Mouse (Mus musculus): Measurements from ENCODE around the gene Ago1.

The Ago1 gene

DNA sequence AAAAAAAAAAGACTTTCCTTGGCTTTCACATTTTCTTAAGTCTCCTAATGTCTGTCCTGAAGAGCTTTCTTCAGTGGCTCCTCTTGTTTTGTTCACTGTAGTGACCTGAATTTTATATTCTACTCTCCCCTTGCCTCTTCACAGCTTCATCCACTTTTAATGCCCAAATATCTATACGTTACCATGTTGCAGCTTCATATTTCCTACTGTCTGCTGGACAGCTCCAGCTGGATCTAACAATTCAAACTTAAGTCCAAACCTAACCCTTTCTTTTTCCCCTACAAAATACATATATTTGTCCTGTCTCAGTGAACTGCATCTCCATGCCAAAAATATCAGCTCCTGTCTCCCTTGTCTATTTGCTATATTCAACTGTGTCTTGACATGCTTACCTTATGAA, 951 bp upstream of the Ago1 start:
- DNase-seq, result no peak

- no peak for DNase-seq
Measured at GRCm38 (mm10) chr4:126468925-126469324, 542 bp upstream of the Ago1 start.

DNA sequence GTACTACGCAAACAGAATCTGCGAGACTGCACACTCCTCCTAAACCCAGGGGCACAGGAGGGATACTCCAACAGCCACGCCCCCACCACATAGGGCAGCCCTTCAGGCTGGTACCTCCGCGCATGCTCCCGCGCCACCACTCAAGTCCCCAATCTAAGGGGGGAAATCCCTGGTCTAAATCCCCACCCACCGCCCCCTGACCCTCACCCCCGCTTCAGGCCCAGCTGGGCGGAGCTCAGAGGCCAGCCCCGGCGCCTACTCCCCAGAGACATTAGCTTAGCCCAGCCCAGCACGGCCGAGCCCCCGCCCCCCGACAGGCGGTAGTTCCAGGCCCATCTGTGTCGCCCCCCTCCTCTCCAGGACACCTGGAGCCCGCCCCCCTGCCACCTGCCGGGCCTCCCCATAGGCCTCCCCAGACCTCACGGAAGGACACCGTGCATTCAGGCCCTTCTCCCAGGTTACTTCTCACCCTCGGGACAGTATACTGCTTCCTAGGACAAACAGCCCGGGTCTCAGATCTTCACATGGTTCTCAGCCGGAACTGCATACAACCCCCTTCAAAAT, 580 bp downstream of the Ago1 start:
- DNase-seq, result peak; percentile 56

DNA sequence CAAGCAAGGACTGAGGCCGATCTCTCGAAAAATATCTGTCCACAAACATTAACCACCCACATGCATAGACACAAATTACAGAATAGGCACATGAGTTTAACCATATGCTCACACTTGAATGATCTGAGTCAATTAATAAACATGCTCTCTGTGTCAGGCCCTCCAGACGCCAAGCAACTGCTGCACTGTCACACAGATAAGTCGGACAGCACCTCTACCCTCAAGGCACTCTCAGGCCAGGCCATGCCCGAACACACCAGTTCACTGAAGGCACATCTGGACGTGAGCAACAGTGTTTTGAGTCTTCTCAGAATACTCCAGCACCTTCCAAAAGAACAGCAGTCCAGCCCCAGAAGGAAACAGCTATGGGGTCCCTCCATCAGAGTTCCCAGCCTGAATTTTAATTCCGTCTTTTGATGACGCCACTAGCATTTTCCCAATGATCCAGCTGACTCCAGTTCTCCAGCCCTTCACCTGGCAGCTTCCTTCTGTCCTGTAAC, 2.1 kb downstream of the Ago1 start:
- DNase-seq, result no peak

- DNase-seq, result peak; percentile 7
Measured at GRCm38 (mm10) chr4:126465843-126466242, 2.5 kb downstream of the Ago1 start.

GRCm38 (mm10) chr4:126464892-126465235, 3.5 kb downstream of the Ago1 start:
- DNase-seq, result no peak

GRCm38 (mm10) chr4:126464189-126464891, 4.0 kb downstream of the Ago1 start:
- no peak for DNase-seq

- no peak for DNase-seq
Measured at GRCm38 (mm10) chr4:126455441-126455840, 12.9 kb downstream of the Ago1 start.

GRCm38 (mm10) chr4:126454547-126455254, 13.7 kb downstream of the Ago1 start:
- no peak for DNase-seq

GRCm38 (mm10) chr4:126450268-126450667, 18.1 kb downstream of the Ago1 start:
- no peak for DNase-seq

DNA sequence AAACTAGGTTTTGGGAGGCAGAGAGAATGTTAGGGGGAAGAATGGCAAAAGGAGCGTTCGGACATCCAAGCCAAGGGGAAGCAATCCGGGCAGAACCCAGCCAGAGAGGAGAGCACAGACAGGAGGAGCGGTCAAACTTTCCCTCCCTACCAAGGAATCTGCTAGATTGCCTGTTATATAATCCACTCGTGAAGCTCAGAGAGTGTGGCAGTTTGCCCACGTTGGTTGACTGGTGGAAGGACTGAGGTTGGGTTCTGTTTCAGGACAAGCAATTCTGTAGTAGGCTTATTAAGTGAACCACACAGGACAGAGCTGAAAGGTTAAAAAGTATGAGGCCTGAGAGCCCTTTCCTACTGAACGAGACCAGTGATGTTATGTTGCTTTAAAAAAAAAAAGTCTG, 21.3 kb downstream of the Ago1 start:
- DNase-seq, result no peak

GRCm38 (mm10) chr4:126444528-126444927, 23.9 kb downstream of the Ago1 start:
- DNase-seq, result no peak

GRCm38 (mm10) chr4:126438261-126438660, 30.1 kb downstream of the Ago1 start:
- no peak for DNase-seq

- DNase-seq, result peak; percentile 53
Measured at GRCm38 (mm10) chr4:126436268-126436667, 32.1 kb downstream of the Ago1 start.

DNA sequence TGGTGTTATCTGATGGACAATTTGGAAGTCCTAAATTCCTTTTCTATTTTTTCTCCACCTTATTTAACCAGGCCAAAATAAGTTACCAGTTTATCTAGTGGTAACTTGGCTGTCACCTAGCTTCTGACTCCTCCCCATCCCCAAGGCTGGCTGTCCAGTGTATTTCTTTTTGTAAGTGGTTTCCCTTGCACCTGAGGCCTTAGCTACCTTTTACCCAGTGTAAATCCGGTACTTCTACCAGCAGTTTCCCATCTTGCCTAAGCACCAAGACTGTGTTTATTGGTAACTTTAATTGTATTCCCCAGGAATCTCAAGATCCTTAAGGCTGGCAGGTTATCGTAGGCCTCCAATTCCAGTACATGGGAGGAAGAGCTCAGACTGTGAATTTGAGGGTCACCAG, 34.3 kb downstream of the Ago1 start:
- DNase-seq, result no peak

DNA sequence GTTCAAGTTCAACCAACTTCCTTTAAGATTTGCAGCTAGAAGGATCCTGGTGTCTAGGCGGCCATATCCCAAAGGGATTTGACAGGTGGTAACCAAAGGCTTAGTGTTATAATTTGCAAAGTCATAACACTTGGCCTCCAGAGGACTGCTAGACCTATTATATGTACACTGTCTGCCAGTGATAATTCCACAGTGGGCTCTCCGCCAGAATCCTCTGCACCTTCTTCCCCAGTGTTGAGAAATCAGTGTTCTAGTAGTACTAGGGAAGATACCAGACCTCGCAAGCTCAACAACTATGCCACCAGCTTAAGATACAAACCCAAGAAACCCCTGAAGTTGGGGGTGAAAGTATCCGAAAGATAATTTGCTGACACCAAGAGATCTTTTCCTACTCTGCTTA, 35.2 kb downstream of the Ago1 start:
- DNase-seq, result no peak

- no peak for DNase-seq
Measured at GRCm38 (mm10) chr4:126431746-126432145, 36.6 kb downstream of the Ago1 start.

DNA sequence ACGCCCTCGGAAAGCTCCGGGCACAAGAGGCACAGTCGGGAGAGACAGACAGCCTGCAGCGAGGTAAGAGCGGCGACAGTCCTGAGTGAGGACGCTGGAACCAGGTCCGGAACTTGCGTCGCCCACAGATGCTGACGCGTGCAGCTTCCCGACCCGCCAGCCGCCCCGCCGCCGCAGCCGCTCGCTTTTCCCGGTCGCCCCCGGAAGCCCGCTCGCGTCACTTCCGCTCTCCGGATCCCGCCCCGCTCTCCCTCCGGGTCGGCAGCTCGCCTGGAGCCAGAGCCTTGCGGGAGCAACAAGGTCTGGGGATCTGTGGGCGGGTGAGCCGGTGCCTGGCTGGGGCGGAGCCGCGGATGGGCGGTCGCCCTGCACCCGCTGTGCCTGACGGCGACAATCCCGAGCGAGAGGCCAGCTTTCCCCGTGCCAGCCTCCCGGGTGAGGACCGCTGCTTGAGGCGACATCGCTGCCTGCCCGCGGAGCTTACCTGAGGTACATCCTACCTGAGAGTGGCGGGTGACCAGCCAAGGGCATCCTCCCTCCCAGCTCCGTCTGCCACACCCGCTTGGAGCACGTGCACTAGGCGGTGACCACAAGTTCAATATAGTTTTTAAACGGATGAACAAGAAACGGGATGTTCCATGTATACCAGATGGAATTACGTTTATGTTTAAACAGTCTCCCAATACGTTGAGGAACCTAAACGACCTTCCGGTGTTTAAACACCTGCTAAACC, 38.9 kb downstream of the Ago1 start, which contains the start of gene Ago3:
Ago3 (minus strand) TSS at position 210 of the 733 bp plus-strand sequence.
- peak; percentile 92 for DNase-seq

GRCm38 (mm10) chr4:126428682-126429346, 39.6 kb downstream of the Ago1 start:
- DNase-seq, result no peak

GRCm38 (mm10) chr4:126423866-126424265, 44.5 kb downstream of the Ago1 start:
- DNase-seq, result no peak

DNA sequence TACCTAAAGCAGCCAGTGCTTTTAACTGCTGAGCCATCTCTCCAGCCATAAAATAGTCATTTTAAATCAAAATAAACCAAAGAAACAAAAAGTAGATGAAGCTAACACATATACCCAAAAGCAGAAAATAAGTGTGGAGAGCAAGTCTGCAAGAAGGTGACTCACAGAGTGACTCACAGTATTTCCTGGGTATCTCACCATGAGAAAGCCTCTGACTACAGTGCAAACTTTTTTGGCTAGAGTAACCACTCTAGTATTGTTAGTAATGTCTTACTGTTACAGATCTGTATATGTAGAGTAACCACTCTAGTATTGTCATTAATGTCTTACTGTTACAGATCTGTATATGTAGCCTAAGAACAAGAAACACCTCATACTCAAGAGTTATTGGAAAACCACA, 52.7 kb downstream of the Ago1 start:
- DNase-seq, result no peak

DNA sequence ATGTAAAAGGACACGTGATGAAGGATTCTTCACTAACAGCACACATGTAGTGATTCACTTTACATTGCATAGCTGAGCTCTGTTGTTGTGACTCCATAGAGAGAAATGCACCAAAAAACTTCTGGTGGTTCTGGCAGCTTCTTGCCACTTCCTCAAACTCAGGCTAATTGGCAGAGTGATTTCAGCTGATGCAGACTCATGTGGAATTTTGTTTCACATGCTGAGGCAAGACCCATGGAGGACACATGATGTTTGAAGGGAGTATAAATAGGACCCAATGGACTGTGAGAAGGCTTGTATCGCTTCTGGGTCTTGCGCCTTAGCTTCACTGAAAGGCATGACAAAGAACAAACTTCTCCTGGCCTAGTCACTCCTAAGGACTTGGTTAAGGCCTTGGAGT, 55.9 kb downstream of the Ago1 start:
- DNase-seq, result no peak
